Mouse (Mus musculus): ENCODE measurements around the gene Cyp24a1. TPM values are rescaled to one million over a fixed set of nuclear protein-coding genes. Genes with fewer than 3 reads are reported as not detected.

The Cyp24a1 gene
- polyA plus RNA-seq, 1 experiment from 2014 or later, result not detected

DNA sequence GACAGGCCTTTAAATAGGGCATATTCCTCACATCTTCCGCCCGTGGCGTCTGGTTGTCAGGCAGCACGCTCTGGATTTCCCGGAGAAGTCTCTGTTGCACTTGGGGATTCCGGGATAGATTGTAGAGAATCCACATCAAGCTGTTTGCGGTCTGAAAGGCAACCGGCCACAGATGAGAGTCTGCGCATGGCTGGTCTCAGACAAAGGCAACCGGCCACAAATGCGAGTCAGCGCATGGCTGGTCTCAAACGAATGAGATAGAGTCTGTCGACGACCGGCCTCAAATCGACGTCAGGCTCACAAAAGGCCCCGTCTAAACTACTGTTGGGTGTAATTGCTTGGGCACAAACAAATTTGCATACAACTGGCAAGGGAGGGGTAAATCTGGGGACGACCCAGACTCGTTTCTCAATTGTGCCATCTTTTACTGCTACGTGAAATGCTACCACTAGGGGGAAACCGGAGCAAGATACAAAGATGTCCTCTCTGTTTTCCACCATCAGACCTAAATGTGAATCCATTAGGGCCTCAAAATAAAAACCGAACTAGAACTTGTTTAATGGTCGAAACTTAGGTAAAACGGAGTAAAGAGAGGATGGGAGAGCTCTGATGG lies 8.9 kb downstream of the Cyp24a1 start:
- H3K27me3 ChIP-seq (replicated peaks), result peaks cover 28% of the 10 kb centered on the region
- H3K36me3 ChIP-seq, result no peaks in the 10 kb centered on the region
- 53% methylated on average over 26 of the region's 26 CpGs for WGBS (ENCODE audit: insufficient replicate concordance)
- no peak overlapping the region for H3K27ac ChIP-seq
- no peaks in the 10 kb centered on the region for H3K4me1 ChIP-seq
- no peak overlapping the region for H3K4me3 ChIP-seq
- H3K9me3 ChIP-seq (replicated peaks), result no peaks in the 10 kb centered on the region
- no peak for ATAC-seq
- H3K9ac ChIP-seq, result no peak overlapping the region
- no peak overlapping the region for H3K4me2 ChIP-seq

- 71% methylated on average over 7 of the region's 7 CpGs for WGBS (ENCODE audit: insufficient replicate concordance)
- ATAC-seq, result no peak
- Histone ChIP-seq H3K4me2 (no peak overlapping the region), H3K27me3 (replicated peaks) (peaks cover 22% of the 10 kb centered on the region), H3K4me1 (no peaks in the 10 kb centered on the region), H3K9me3 (replicated peaks) (no peaks in the 10 kb centered on the region), H3K27ac (no peak overlapping the region), H3K9ac (no peak overlapping the region), H3K4me3 (no peak overlapping the region), H3K36me3 (no peaks in the 10 kb centered on the region)
Measured at GRCm38 (mm10) chr2:170487202-170487601, 9.7 kb downstream of the Cyp24a1 start.

DNA sequence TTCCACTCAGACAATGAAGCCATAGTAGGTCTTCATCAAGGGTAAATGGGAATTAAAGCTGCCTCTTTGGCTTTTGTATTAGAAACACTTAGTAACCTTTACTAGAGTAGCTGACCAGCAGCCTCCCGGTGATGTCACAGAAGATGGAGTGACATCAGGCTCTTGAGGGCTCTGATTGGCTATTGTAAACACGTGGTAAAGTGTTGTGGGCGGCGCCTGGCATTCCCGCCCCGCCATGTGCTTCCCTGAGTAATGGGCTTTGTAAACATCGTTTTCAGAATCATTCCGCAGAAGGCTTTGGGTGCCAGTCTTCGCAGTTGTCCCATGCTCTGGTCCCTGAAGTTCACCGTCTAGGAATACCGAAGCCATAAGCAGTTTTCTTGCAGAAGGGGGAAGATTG lies 13.0 kb downstream of the Cyp24a1 start:
- Histone ChIP-seq H3K9me3 (replicated peaks) (no peaks in the 10 kb centered on the region), H3K4me2 (no peak overlapping the region), H3K27ac (no peak overlapping the region), H3K4me3 (no peak overlapping the region), H3K27me3 (replicated peaks) (peaks cover 10% of the 10 kb centered on the region; the same call in 1 of the 2 replicates), H3K36me3 (no peaks in the 10 kb centered on the region), H3K9ac (no peak overlapping the region), H3K4me1 (no peaks in the 10 kb centered on the region)
- ATAC-seq, result no peak
- 48% methylated on average over 11 of the region's 11 CpGs for whole genome bisulfite sequencing (ENCODE audit: insufficient replicate concordance)

DNA sequence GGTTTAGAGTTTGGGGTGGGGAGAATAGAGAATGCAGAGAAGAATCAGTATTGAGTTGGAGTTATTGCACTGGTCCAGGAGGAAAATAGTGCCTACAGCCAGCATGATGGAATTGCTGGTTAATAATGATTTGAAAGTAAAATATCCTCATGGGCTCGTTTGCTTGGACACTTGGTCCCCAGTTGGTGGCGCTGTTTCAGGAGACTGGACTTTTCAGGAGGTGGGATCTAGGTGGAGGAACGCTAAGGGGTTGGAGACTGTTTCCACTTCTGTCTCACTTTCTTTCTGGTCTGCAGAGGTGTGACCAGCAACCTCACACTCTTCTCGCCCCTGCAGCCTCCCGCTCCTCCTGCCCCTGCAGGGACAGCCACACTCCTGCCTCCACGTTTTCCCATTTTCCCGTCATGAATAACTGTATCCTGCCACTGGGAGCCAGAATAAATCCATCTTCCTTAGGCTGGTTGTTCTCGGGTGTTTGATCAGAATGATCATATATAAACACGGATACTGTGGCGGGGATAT lies 14.9 kb downstream of the Cyp24a1 start:
- Histone ChIP-seq H3K9ac (no peak overlapping the region), H3K27me3 (replicated peaks) (peaks cover 15% of the 10 kb centered on the region; the same call in 1 of the 2 replicates), H3K4me2 (no peak overlapping the region), H3K4me3 (no peak overlapping the region), H3K36me3 (no peaks in the 10 kb centered on the region), H3K27ac (no peak overlapping the region), H3K4me1 (no peaks in the 10 kb centered on the region), H3K9me3 (replicated peaks) (no peaks in the 10 kb centered on the region)
- WGBS (ENCODE audit: insufficient replicate concordance), result 48% methylated on average over 10 of the region's 10 CpGs
- no peak for ATAC-seq

DNA sequence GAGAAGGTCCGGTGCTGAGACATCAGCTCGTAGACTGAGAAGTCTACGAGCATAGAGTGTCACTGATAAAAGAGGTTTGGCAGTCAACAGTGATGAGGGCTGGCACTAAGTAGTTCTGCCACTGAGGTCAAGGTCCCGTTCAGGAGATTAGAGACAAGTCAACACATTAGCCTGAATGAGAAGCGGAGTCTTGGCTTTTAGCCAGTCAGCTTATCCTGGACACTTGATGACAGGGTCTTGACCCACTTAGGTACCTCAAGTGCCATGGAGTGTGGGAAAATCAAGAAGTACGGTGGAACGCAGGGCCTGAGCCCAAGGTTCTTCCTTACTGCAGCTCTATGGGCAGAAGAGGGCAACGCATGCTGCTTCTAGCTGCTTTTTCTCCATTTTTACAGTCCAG lies 20.3 kb downstream of the Cyp24a1 start:
- no peak overlapping the region for H3K4me2 ChIP-seq
- no peak for ATAC-seq

GRCm38 (mm10) chr2:170476215-170476614 lies 20.7 kb downstream of the Cyp24a1 start:
- Histone ChIP-seq H3K27me3 (replicated peaks) (0 out of 2 replicates have a peak, but pooled peaks cover 5% of the 10 kb centered on the region), H3K4me1 (no peaks in the 10 kb centered on the region), H3K4me2 (no peak overlapping the region), H3K27ac (no peak overlapping the region), H3K4me3 (no peak overlapping the region), H3K9me3 (replicated peaks) (0 out of 2 replicates have a peak, but pooled peaks cover 2% of the 10 kb centered on the region), H3K36me3 (no peaks in the 10 kb centered on the region), H3K9ac (no peak overlapping the region)
- no peak for ATAC-seq
- 55% methylated on average over 11 of the region's 11 CpGs for WGBS (ENCODE audit: insufficient replicate concordance)

More for the DNA sequence above, 20.3 kb downstream of the Cyp24a1 start:
- Histone ChIP-seq H3K9ac (no peak overlapping the region), H3K4me1 (no peaks in the 10 kb centered on the region), H3K36me3 (no peaks in the 10 kb centered on the region), H3K9me3 (replicated peaks) (0 out of 2 replicates have a peak, but pooled peaks cover 2% of the 10 kb centered on the region), H3K4me3 (no peak overlapping the region), H3K27ac (no peak overlapping the region), H3K27me3 (replicated peaks) (0 out of 2 replicates have a peak, but pooled peaks cover 5% of the 10 kb centered on the region)
- 78% methylated on average over 8 of the region's 8 CpGs for WGBS (ENCODE audit: insufficient replicate concordance)

GRCm38 (mm10) chr2:170475164-170475563 lies 21.8 kb downstream of the Cyp24a1 start:
- Histone ChIP-seq H3K9ac (no peak overlapping the region), H3K27me3 (replicated peaks) (peaks cover 12% of the 10 kb centered on the region; the same call in 1 of the 2 replicates), H3K4me1 (no peaks in the 10 kb centered on the region), H3K27ac (no peak overlapping the region), H3K36me3 (no peaks in the 10 kb centered on the region), H3K9me3 (replicated peaks) (0 out of 2 replicates have a peak, but pooled peaks cover 2% of the 10 kb centered on the region), H3K4me3 (no peak overlapping the region), H3K4me2 (no peak overlapping the region)
- no peak for ATAC-seq
- WGBS (ENCODE audit: insufficient replicate concordance), result 80% methylated on average over 3 of the region's 3 CpGs

- H3K9ac ChIP-seq, result no peak overlapping the region
- no peak overlapping the region for H3K27ac ChIP-seq
- H3K4me1 ChIP-seq, result peaks cover 3% of the 10 kb centered on the region; the same call in 1 of the 2 replicates
- H3K36me3 ChIP-seq, result no peaks in the 10 kb centered on the region
- H3K4me3 ChIP-seq, result no peak overlapping the region
- 79% methylated on average over 5 of the region's 5 CpGs for WGBS (ENCODE audit: insufficient replicate concordance)
- H3K9me3 ChIP-seq (replicated peaks), result 0 out of 2 replicates have a peak, but pooled peaks cover 2% of the 10 kb centered on the region
- no peak for ATAC-seq
- H3K27me3 ChIP-seq (replicated peaks), result peaks cover 12% of the 10 kb centered on the region; the same call in 1 of the 2 replicates
- H3K4me2 ChIP-seq, result no peak overlapping the region
Measured at GRCm38 (mm10) chr2:170474125-170474524, 22.8 kb downstream of the Cyp24a1 start.

DNA sequence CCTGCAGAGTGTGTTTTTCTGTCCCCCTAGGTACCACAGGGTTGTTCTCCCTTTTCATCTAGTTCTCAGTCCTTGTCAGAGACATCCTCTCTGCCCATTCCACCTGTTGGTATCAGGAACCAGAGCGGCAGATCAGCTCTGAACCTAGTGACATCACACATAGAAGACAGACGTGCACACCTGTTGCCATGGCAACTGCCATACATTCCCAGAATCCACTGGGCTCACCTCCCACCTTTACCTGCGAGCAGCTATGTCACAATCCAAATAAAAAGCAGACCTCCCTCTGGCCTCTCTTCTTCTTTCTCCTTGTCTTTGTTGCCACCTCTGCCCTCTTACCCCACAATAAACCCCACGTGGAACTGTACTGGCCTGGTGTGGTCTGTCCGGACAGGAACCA lies 26.4 kb downstream of the Cyp24a1 start:
- no peak overlapping the region for H3K4me2 ChIP-seq
- H3K27ac ChIP-seq, result no peak overlapping the region
- 58% methylated on average over 5 of the region's 5 CpGs for WGBS (ENCODE audit: insufficient replicate concordance)
- H3K27me3 ChIP-seq (replicated peaks), result peaks cover 7% of the 10 kb centered on the region; the same call in 1 of the 2 replicates
- 0 out of 2 replicates have a peak, but pooled peaks cover 2% of the 10 kb centered on the region for H3K9me3 ChIP-seq (replicated peaks)
- H3K4me1 ChIP-seq, result peaks cover 3% of the 10 kb centered on the region; the same call in 1 of the 2 replicates
- no peaks in the 10 kb centered on the region for H3K36me3 ChIP-seq
- ATAC-seq, result no peak
- no peak overlapping the region for H3K4me3 ChIP-seq
- no peak overlapping the region for H3K9ac ChIP-seq

GRCm38 (mm10) chr2:170469616-170470308 lies 27.2 kb downstream of the Cyp24a1 start:
- peaks cover 7% of the 10 kb centered on the region; the same call in 1 of the 2 replicates for H3K27me3 ChIP-seq (replicated peaks)
- H3K4me2 ChIP-seq, result no peak overlapping the region
- no peak overlapping the region for H3K4me3 ChIP-seq
- ATAC-seq, result no peak
- no peak overlapping the region for H3K27ac ChIP-seq
- H3K9ac ChIP-seq, result no peak overlapping the region
- H3K4me1 ChIP-seq, result peaks cover 3% of the 10 kb centered on the region; the same call in 1 of the 2 replicates
- WGBS (ENCODE audit: insufficient replicate concordance), result 6% methylated on average over 10 of the region's 10 CpGs
- H3K9me3 ChIP-seq (replicated peaks), result 0 out of 2 replicates have a peak, but pooled peaks cover 2% of the 10 kb centered on the region
- no peaks in the 10 kb centered on the region for H3K36me3 ChIP-seq

GRCm38 (mm10) chr2:170468009-170468408 lies 28.9 kb downstream of the Cyp24a1 start:
- H3K27me3 ChIP-seq (replicated peaks), result peaks cover 7% of the 10 kb centered on the region; the same call in 1 of the 2 replicates
- ATAC-seq, result no peak

DNA sequence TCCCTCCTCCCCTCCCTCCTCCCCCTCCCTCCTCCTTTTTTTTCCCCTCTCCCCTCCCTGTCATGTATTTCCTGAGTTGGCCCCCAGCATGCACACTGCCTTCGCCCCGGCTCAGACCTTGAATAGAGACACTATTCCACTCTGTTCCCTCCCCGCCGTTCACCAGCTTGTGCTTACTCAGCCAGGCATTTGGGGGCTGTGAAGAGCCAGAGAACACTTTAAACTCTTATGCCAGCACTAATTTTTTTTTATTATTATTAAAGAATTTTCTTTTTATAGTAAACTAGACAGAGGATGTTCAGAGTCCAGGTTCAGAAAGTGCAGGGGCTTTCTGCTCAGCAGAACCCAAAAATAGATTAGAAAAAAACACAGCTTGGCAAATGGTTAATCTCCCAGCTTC lies 32.1 kb downstream of the Cyp24a1 start:
- Histone ChIP-seq H3K27me3 (replicated peaks) (no peaks in the 10 kb centered on the region; the same call in 1 of the 2 replicates), H3K4me1 (peaks cover 3% of the 10 kb centered on the region; the same call in 1 of the 2 replicates), H3K4me2 (no peak overlapping the region), H3K9me3 (replicated peaks) (no peaks in the 10 kb centered on the region), H3K36me3 (no peaks in the 10 kb centered on the region), H3K4me3 (no peak overlapping the region), H3K9ac (no peak overlapping the region), H3K27ac (no peak overlapping the region)
- no peak for ATAC-seq
- WGBS (ENCODE audit: insufficient replicate concordance), result 55% methylated on average over 4 of the region's 4 CpGs

More at GRCm38 (mm10) chr2:170468009-170468408, 28.9 kb downstream of the Cyp24a1 start:
- Histone ChIP-seq H3K27ac (no peak overlapping the region), H3K36me3 (no peaks in the 10 kb centered on the region), H3K4me1 (peaks cover 3% of the 10 kb centered on the region; the same call in 1 of the 2 replicates), H3K9me3 (replicated peaks) (no peaks in the 10 kb centered on the region), H3K9ac (no peak overlapping the region), H3K4me3 (no peak overlapping the region), H3K4me2 (no peak overlapping the region)
